ENCODE assay signal across 17 mouse cellular contexts in genomic region chr7:127217475-127217874, GRCm38 (mm10). TPM values are rescaled to one million over a fixed set of nuclear protein-coding genes. Genes with fewer than 3 reads are reported as not detected.
DNase-seq lines count a peak whose midpoint lies in the region; ATAC-seq and TF ChIP-seq lines count a peak whose summit lies in the region.
"Had no signal": no experiment of that assay in that cellular context is flagged by ENCODE, and none has a peak within 500 bp of the region (broad histone marks: within the 10 kb centered on the region; RNA-seq: fewer than 3 reads in every experiment).

No protein-coding gene starts in this region.

- peak overlapping the region; percentile 41 for H3K4me2 ChIP-seq in heart, embryonic 15.5 days
- H3K4me2 ChIP-seq: embryonic facial prominence, embryonic 12.5 days; hindbrain, embryonic 15.5 days; midbrain, embryonic 15.5 days had no signal

- H3K4me3 ChIP-seq in heart, embryonic 15.5 days = peak overlapping the region; percentile 13; the same call in 1 of the 2 replicates
- H3K4me3 ChIP-seq in bone marrow, adult 2 months (replicated peaks; ENCODE audit: control insufficient read depth, low read depth, low read length) = peak overlapping the region; percentile 68
- H3K4me3 ChIP-seq: embryonic facial prominence, embryonic 12.5 days; forebrain, embryonic 10.5 days; hindbrain, embryonic 15.5 days; midbrain, embryonic 15.5 days had no signal

- DNase-seq in heart, postnatal 4 days = no peak
- DNase-seq in thymus, postnatal 14 days = peak; percentile 35
- no peak for DNase-seq in thymus, adult 18-20 months
- DNase-seq: adrenal gland, adult 2 months; cerebellum, adult 11-12 months; kidney, adult 2 months; kidney, postnatal 36 days; left cerebral cortex, postnatal 4 days; lung, adult 2 months had no signal

- H3K4me1 ChIP-seq in heart, embryonic 15.5 days (replicated peaks) = peaks cover 41% of the 10 kb centered on the region
- peaks cover 13% of the 10 kb centered on the region for H3K4me1 ChIP-seq in bone marrow, adult 2 months (ENCODE audit: control insufficient read depth, insufficient read depth, low read length)

- 52% methylated on average over 6 of the region's 6 CpGs for WGBS in heart, embryonic 15.5 days
- 56% methylated on average over 6 of the region's 6 CpGs for WGBS in bone marrow, adult 2 months

- no peak for ATAC-seq in heart, embryonic 15.5 days (replicated peaks; ENCODE audit: insufficient number of reproducible peaks, insufficient read depth, low FRiP score, low read depth)
- ATAC-seq in inflammation-experienced regulatory T-cells, adult 6 months = no peak
- no peak for ATAC-seq in activated CD4-positive, CD25-positive, alpha-beta regulatory T cell, adult 4 months
- ATAC-seq: midbrain, embryonic 15.5 days had no signal

- H3K9ac ChIP-seq in heart, embryonic 15.5 days = 0 out of 2 replicates have a peak overlapping the region, but pooled peaks have one; percentile 1
- H3K9ac ChIP-seq: embryonic facial prominence, embryonic 12.5 days; hindbrain, embryonic 15.5 days; midbrain, embryonic 15.5 days had no signal

- TF ChIP-seq CTCF in bone marrow, adult 2 months (IDR thresholded peaks at IDR 0.05; ENCODE audit: control insufficient read depth, insufficient read depth, low read length) = no peak

- H3K27me3 ChIP-seq in heart, embryonic 15.5 days = no peaks in the 10 kb centered on the region
- H3K27me3 ChIP-seq: hindbrain, embryonic 15.5 days had no signal

- TF ChIP-seq POLR2A in bone marrow, adult 2 months (IDR thresholded peaks at IDR 0.05; ENCODE audit: borderline replicate concordance, control insufficient read depth, low read depth, low read length) = no peak

- no peaks in the 10 kb centered on the region for H3K36me3 ChIP-seq in heart, embryonic 15.5 days
- H3K36me3 ChIP-seq: embryonic facial prominence, embryonic 12.5 days; hindbrain, embryonic 15.5 days; midbrain, embryonic 15.5 days had no signal

- H3K27ac ChIP-seq in heart, embryonic 15.5 days = peak overlapping the region; percentile 78
- peak overlapping the region; percentile 89 for H3K27ac ChIP-seq in bone marrow, adult 2 months (ENCODE audit: control insufficient read depth, insufficient read depth, low read depth, low read length, poor library complexity)
- H3K27ac ChIP-seq: embryonic facial prominence, embryonic 12.5 days; forebrain, embryonic 10.5 days; hindbrain, embryonic 15.5 days; midbrain, embryonic 15.5 days had no signal

- H3K9me3 ChIP-seq in heart, embryonic 15.5 days (replicated peaks) = no peaks in the 10 kb centered on the region
- H3K9me3 ChIP-seq: forebrain, embryonic 10.5 days; hindbrain, embryonic 15.5 days; midbrain, embryonic 15.5 days had no signal

RNA-seq across cellular contexts. Expression of gene Mylpf, which starts 8.8 kb away (rescaled TPM):
- polyA plus RNA-seq in heart, embryonic 15.5 days (2015; fragmentation: Nextera tagmentation; extraction: Ambion mirVana) = 11.6 and 15.4 TPM in 2 replicates
- total RNA-seq in heart, postnatal 4 days (2021) = 10 to 100 TPM in 1 of 2 experiments, 1 to 10 TPM in 1; 3.1 to 33.0 TPM
- 32.2 and 126 TPM in 2 replicates for polyA plus RNA-seq in bone marrow, adult 2 months (2011; ENCODE audit: insufficient read depth, insufficient read length, low replicate concordance, missing spikeins)
- polyA plus RNA-seq in inflammation-experienced regulatory T-cells, adult 6 months (2017; shearing (Covaris generic)) = 10 to 100 TPM; 23.0 to 25.8 (median 23.4) TPM
- 10 to 100 TPM; 26.7 to 30.7 TPM for polyA plus RNA-seq in activated CD4-positive, CD25-positive, alpha-beta regulatory T cell, adult 4 months (2017; shearing (Covaris generic))
- polyA plus RNA-seq: adrenal gland, adult 2 months had no signal

RNA-seq across cellular contexts. Expression of gene Tbc1d10b, which starts 9.2 kb away (rescaled TPM):
- 17.0 and 21.3 TPM in 2 replicates for polyA plus RNA-seq in heart, embryonic 15.5 days (2015; fragmentation: Nextera tagmentation; extraction: Ambion mirVana)
- total RNA-seq in heart, postnatal 4 days (2021) = 10 to 100 TPM; 41.0 to 42.5 TPM
- polyA plus RNA-seq in bone marrow, adult 2 months (2011; ENCODE audit: insufficient read depth, insufficient read length, low replicate concordance, missing spikeins) = 53.6 and 84.9 TPM in 2 replicates
- polyA plus RNA-seq in inflammation-experienced regulatory T-cells, adult 6 months (2017; shearing (Covaris generic)) = 10 to 100 TPM; 13.2 to 16.6 (median 13.6) TPM
- 10 to 100 TPM; 13.6 to 18.9 TPM for polyA plus RNA-seq in activated CD4-positive, CD25-positive, alpha-beta regulatory T cell, adult 4 months (2017; shearing (Covaris generic))

RNA-seq across cellular contexts. Expression of gene Zfp553, which starts 15.4 kb away (rescaled TPM):
- 17.8 and 23.7 TPM in 2 replicates for polyA plus RNA-seq in heart, embryonic 15.5 days (2015; fragmentation: Nextera tagmentation; extraction: Ambion mirVana)
- 10 to 100 TPM in 1 of 2 experiments, 1 to 10 TPM in 1; 9.2 to 10.8 TPM for total RNA-seq in heart, postnatal 4 days (2021)
- polyA plus RNA-seq in bone marrow, adult 2 months (2011; ENCODE audit: insufficient read depth, insufficient read length, low replicate concordance, missing spikeins) = 2.6 and 6.6 TPM in 2 replicates
- polyA plus RNA-seq in inflammation-experienced regulatory T-cells, adult 6 months (2017; shearing (Covaris generic)) = 1 to 10 TPM; 3.3 to 6.8 (median 4.6) TPM
- polyA plus RNA-seq in activated CD4-positive, CD25-positive, alpha-beta regulatory T cell, adult 4 months (2017; shearing (Covaris generic)) = 1 to 10 TPM; 4.1 to 8.0 TPM

RNA-seq across cellular contexts. Expression of gene Sept1, which starts 15.5 kb away (rescaled TPM):
- 22.8 and 33.9 TPM in 2 replicates for polyA plus RNA-seq in heart, embryonic 15.5 days (2015; fragmentation: Nextera tagmentation; extraction: Ambion mirVana)
- 10 to 100 TPM; 11.2 to 12.1 TPM for total RNA-seq in heart, postnatal 4 days (2021)
- 76.8 and 153 TPM in 2 replicates for polyA plus RNA-seq in bone marrow, adult 2 months (2011; ENCODE audit: insufficient read depth, insufficient read length, low replicate concordance, missing spikeins)
- polyA plus RNA-seq in inflammation-experienced regulatory T-cells, adult 6 months (2017; shearing (Covaris generic)) = 100 to 1,000 TPM; 783 to 927 (median 807) TPM
- 100 to 1,000 TPM; 811 to 836 TPM for polyA plus RNA-seq in activated CD4-positive, CD25-positive, alpha-beta regulatory T cell, adult 4 months (2017; shearing (Covaris generic))

RNA-seq across cellular contexts. Expression of gene Cd2bp2, which starts 21.6 kb away (rescaled TPM):
- 35.4 and 42.5 TPM in 2 replicates for polyA plus RNA-seq in heart, embryonic 15.5 days (2015; fragmentation: Nextera tagmentation; extraction: Ambion mirVana)
- total RNA-seq in heart, postnatal 4 days (2021) = 10 to 100 TPM; 57.3 to 57.7 TPM
- polyA plus RNA-seq in bone marrow, adult 2 months (2011; ENCODE audit: insufficient read depth, insufficient read length, low replicate concordance, missing spikeins) = 46.6 and 64.1 TPM in 2 replicates
- polyA plus RNA-seq in inflammation-experienced regulatory T-cells, adult 6 months (2017; shearing (Covaris generic)) = 10 to 100 TPM; 43.2 to 56.9 (median 48.7) TPM
- polyA plus RNA-seq in activated CD4-positive, CD25-positive, alpha-beta regulatory T cell, adult 4 months (2017; shearing (Covaris generic)) = 10 to 100 TPM; 38.9 to 50.5 TPM
